Mouse (Mus musculus) neural tube, embryonic 15.5 days (tissue): ENCODE measurements at regions not wholly inside any gene's neighbourhood (a gene's known extent, or its start where the extent isn't known, plus 50 kb on each side); places are given as distances from the start of the nearest gene placed in this dataset. TPM values are rescaled to one million over a fixed set of nuclear protein-coding genes. Genes with fewer than 3 reads are reported as not detected.

Experiments used
- ATAC-seq: fragments of 200-750 bp; cut with Nextera tagmentation; 2 replicates; pipeline ENCODE4 v1.8.0; 2017; ENCODE audit warnings: mild to moderate bottlenecking, moderate TSS enrichment, moderate library complexity; ENCODE audit not compliant: low FRiP score
- H3K27ac ChIP-seq: fragments of 300-500 bp; sonication (generic); replicated peaks from 2 replicates; pipeline ENCODE4 v1.5.1; 2015; ENCODE audit warnings: mild to moderate bottlenecking, inconsistent platforms
- H3K27me3 ChIP-seq: fragments of 300-500 bp; sonication (generic); replicated peaks from 2 replicates; pipeline ENCODE4 v1.6.1; 2015; ENCODE audit warnings: inconsistent platforms
- H3K36me3 ChIP-seq: fragments of 300-500 bp; sonication (generic); 2 replicates; pipeline ENCODE4 v1.6.1; 2015; ENCODE audit warnings: inconsistent platforms
- H3K4me1 ChIP-seq: fragments of 300-500 bp; sonication (generic); 2 replicates; pipeline ENCODE4 v1.6.1; 2015; ENCODE audit warnings: inconsistent platforms
- H3K4me2 ChIP-seq: fragments of 300-500 bp; sonication (generic); 2 replicates; pipeline ENCODE4 v1.6.1; 2015; ENCODE audit warnings: inconsistent platforms, mild to moderate bottlenecking, moderate library complexity
- H3K4me3 ChIP-seq: fragments of 300-500 bp; sonication (generic); replicated peaks from 2 replicates; pipeline ENCODE4 v1.5.1; 2015; ENCODE audit warnings: mild to moderate bottlenecking, inconsistent platforms
- H3K9ac ChIP-seq: fragments of 300-500 bp; sonication (generic); replicated peaks from 2 replicates; pipeline ENCODE4 v1.6.1; 2015; ENCODE audit warnings: mild to moderate bottlenecking, inconsistent platforms
- H3K9me3 ChIP-seq: fragments of 300-500 bp; sonication (generic); replicated peaks from 2 replicates; pipeline ENCODE4 v1.6.1; 2016; ENCODE audit warnings: inconsistent platforms
- WGBS: fragments of 180-500 bp; shearing (Covaris S2); methylation state at CpG from one replicate; pipeline ENCODE4 v1.1.7; 2015; ENCODE audit warnings: mixed read lengths; 5-methylcytosine and 5-hydroxymethylcytosine counted together
- microRNA counts: library from miRNA; unstranded; fragments of <30 nt; microRNA quantifications from one replicate; lab custom pipeline; 2016
- microRNA-seq: library from miRNA; unstranded; fragments of <30 nt; microRNA quantifications from one replicate; pipeline ENCODE4, GENCODE M21; 2017

DNA sequence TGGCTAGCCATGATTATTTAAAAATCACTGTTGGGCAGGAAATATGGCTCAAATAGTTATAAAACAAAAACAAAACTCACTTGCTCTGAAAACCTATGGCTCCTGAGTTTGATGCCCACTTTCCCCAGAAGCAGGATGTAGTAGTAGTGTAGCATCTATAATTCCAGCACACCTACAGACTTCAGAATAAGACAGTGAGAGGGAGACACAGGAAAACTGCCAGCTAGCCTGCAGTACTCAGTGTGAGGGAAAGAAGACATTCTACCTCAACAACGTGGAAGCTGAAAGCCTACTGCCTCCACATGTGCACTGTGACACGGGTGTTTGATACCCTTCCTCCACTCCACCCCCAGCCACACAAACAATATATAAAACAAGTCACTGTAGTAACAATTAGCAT is 68.9 kb upstream of the Fam216b start:
- Histone ChIP-seq H3K4me3 (no peak overlapping the region), H3K9me3 (no peaks in the 10 kb centered on the region), H3K9ac (no peak overlapping the region), H3K4me1 (no peaks in the 10 kb centered on the region), H3K4me2 (no peak overlapping the region), H3K36me3 (no peaks in the 10 kb centered on the region), H3K27me3 (no peaks in the 10 kb centered on the region), H3K27ac (no peak overlapping the region)
- 79% methylated on average over 2 of the region's 2 CpGs for WGBS
- ATAC-seq: no peak

DNA sequence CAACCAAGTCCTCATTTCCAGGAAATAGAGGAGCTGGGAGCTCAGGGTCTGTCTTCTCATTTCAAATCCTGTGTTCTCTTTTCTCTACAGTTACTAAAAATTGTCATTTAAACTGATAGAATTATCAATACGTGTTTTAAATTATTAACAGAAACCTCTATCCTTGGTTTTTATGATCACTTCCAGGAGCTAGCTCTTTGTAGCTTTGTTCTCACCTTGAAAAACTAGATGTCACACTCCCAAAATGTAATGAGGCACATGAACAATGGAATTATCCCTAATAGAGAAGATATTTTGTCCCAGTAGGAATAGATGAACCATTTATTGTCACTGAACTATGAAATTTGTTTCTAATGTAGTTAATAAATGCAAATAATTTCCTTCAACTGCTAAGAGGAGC is 60.0 kb upstream of the Fam216b start:
- WGBS: 92% methylated on average over 1 of the region's 1 CpGs
- no peak overlapping the region for H3K4me2 ChIP-seq

DNA sequence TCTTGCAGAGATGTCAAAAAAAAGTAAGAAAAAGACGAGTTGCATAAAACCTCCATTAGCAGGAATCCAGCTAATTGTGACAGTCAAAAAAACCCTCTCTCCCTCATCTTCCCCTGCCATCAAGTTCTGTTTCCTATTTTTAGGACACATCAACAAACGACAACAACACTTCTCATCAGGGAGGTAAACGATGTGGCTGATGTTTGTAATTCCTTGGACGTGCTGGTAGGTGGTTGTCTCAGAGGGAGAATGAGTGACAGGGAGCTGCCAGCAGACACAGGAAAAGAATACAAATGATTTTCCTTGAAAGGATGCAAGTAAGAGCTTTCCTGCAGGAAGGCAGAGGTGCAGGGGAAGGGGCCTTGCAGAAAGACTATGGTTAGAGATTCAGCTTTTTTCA is 54.9 kb upstream of the Fam216b start:
- no peaks in the 10 kb centered on the region for H3K4me1 ChIP-seq
- H3K4me3 ChIP-seq: no peak overlapping the region
- no peak overlapping the region for H3K4me2 ChIP-seq
- H3K9ac ChIP-seq: no peak overlapping the region
- no peaks in the 10 kb centered on the region for H3K27me3 ChIP-seq
- H3K9me3 ChIP-seq: no peaks in the 10 kb centered on the region; the same call in 1 of the 2 replicates
- no peak overlapping the region for H3K27ac ChIP-seq
- ATAC-seq: no peak
- no peaks in the 10 kb centered on the region for H3K36me3 ChIP-seq
- WGBS: 39% methylated on average over 4 of the region's 4 CpGs

More for the DNA sequence above, 60.0 kb upstream of the Fam216b start:
- no peaks in the 10 kb centered on the region; the same call in 1 of the 2 replicates for H3K9me3 ChIP-seq
- no peak overlapping the region for H3K4me3 ChIP-seq
- no peaks in the 10 kb centered on the region for H3K27me3 ChIP-seq
- ATAC-seq: no peak
- H3K4me1 ChIP-seq: no peaks in the 10 kb centered on the region
- H3K9ac ChIP-seq: no peak overlapping the region
- no peak overlapping the region for H3K27ac ChIP-seq
- H3K36me3 ChIP-seq: no peaks in the 10 kb centered on the region

MicroRNA genes in the stretch of these regions (microRNA counts, 519-probe panel; counts per million panel counts)
- microRNA mmu-miR-1971 (lab: Ali Mortazavi, UCI): not detected

Small RNA genes lying in the stretch of these regions (microRNA-seq; reads per million reads assigned to microRNA genes)
- gene Mir1971: not detected
